Mouse (Mus musculus) lung, postnatal 0 days (tissue): ENCODE measurements at regions not wholly inside any gene's neighbourhood (a gene's known extent, or its start where the extent isn't known, plus 50 kb on each side); places are given as distances from the start of the nearest gene placed in this dataset.

Source experiments
- CTCF ChIP-seq: IDR thresholded peaks from 2 replicates; pipeline ENCODE4 v1.5.1; 2016; ENCODE audit warnings: antibody characterized with exemption, mild to moderate bottlenecking
- EP300 ChIP-seq: IDR thresholded peaks from 2 replicates; pipeline ENCODE4 v1.6.1; 2016; ENCODE audit warnings: antibody characterized with exemption, mild to moderate bottlenecking, control low read depth

GRCm38 (mm10) chr9:120770886-120771285 lies 158.1 kb upstream of the Ctnnb1 start:
- TF ChIP-seq CTCF: no peak
- no peak for TF ChIP-seq EP300
